Mouse (Mus musculus) MEL (cell line): ENCODE data around the gene Nomo1.

ENCODE experiments used
- BHLHE40 ChIP-seq: IDR thresholded peaks from 2 replicates; pipeline ENCODE4 v1.6.1; 2012; ENCODE audit warnings: low read depth, mild to moderate bottlenecking, inconsistent platforms, low read length, improper control_type of control experiment, borderline replicate concordance
- CTCF ChIP-seq, 3 experiments: IDR thresholded peaks in 2 of 3; conservative IDR thresholded peaks in 1 of 3; 2 replicates each; pipeline ENCODE4 v1.5.1; 2011 to 2012; ENCODE audit warnings: low read length in 3 of 3, low read depth in 2 of 3, mild to moderate bottlenecking in 2 of 3, improper control_type of control experiment in 1 of 3, inconsistent platforms in 1 of 3, mixed read lengths in 1 of 3, moderate library complexity in 1 of 3; ENCODE audit not compliant: control insufficient read depth in 1 of 3, insufficient read depth in 1 of 3, poor library complexity in 1 of 3, severe bottlenecking in 1 of 3
- EP300 ChIP-seq, 2 experiments: IDR thresholded peaks; 2 replicates each; pipeline ENCODE4 v1.6.1; 2011; ENCODE audit warnings: improper control_type of control experiment in 2 of 2, low read length in 2 of 2, low read depth in 1 of 2, mild to moderate bottlenecking in 1 of 2
- GABPA ChIP-seq: IDR thresholded peaks from 2 replicates; pipeline ENCODE4 v1.6.1; 2012; ENCODE audit warnings: low read depth, mild to moderate bottlenecking, inconsistent platforms, low read length, improper control_type of control experiment, moderate library complexity
- HCFC1 ChIP-seq: IDR thresholded peaks from 2 replicates; pipeline ENCODE4 v1.6.1; 2012; ENCODE audit warnings: low read depth, mild to moderate bottlenecking, inconsistent platforms, low read length, improper control_type of control experiment, moderate library complexity
- MAFK ChIP-seq: IDR thresholded peaks from 2 replicates; pipeline ENCODE4 v1.6.1; 2011; ENCODE audit warnings: low read depth, mild to moderate bottlenecking, low read length, improper control_type of control experiment, borderline replicate concordance
- MAX ChIP-seq: IDR thresholded peaks from 2 replicates; pipeline ENCODE4 v1.6.1; 2011; ENCODE audit warnings: low read length, improper control_type of control experiment
- MYC ChIP-seq: IDR thresholded peaks from 2 replicates; pipeline ENCODE4 v1.6.1; 2011; ENCODE audit warnings: low read depth, mild to moderate bottlenecking, low read length, improper control_type of control experiment, moderate library complexity
- POLR2A ChIP-seq, 2 experiments: IDR thresholded peaks; 2 replicates each; pipeline ENCODE4 v1.6.1; 2011 to 2012; ENCODE audit warnings: low read length in 2 of 2, mild to moderate bottlenecking in 2 of 2, control low read depth in 1 of 2, improper control_type of control experiment in 1 of 2, low read depth in 1 of 2, moderate library complexity in 1 of 2; ENCODE audit not compliant: control insufficient read depth in 1 of 2, insufficient read depth in 1 of 2, poor library complexity in 1 of 2
- SIN3A ChIP-seq: IDR thresholded peaks from 2 replicates; pipeline ENCODE4 v1.6.1; 2012; ENCODE audit warnings: low read length, improper control_type of control experiment, inconsistent platforms
- UBTF ChIP-seq: IDR thresholded peaks from 2 replicates; pipeline ENCODE4 v1.6.1; 2012; ENCODE audit warnings: low read depth, mild to moderate bottlenecking, inconsistent platforms, low read length, improper control_type of control experiment, moderate library complexity, borderline replicate concordance; ENCODE audit not compliant: insufficient read depth
- USF1 ChIP-seq: IDR thresholded peaks from 2 replicates; pipeline ENCODE4 v1.6.1; 2014; ENCODE audit warnings: low read depth, mild to moderate bottlenecking, inconsistent platforms, low read length, improper control_type of control experiment, moderate library complexity

DNA sequence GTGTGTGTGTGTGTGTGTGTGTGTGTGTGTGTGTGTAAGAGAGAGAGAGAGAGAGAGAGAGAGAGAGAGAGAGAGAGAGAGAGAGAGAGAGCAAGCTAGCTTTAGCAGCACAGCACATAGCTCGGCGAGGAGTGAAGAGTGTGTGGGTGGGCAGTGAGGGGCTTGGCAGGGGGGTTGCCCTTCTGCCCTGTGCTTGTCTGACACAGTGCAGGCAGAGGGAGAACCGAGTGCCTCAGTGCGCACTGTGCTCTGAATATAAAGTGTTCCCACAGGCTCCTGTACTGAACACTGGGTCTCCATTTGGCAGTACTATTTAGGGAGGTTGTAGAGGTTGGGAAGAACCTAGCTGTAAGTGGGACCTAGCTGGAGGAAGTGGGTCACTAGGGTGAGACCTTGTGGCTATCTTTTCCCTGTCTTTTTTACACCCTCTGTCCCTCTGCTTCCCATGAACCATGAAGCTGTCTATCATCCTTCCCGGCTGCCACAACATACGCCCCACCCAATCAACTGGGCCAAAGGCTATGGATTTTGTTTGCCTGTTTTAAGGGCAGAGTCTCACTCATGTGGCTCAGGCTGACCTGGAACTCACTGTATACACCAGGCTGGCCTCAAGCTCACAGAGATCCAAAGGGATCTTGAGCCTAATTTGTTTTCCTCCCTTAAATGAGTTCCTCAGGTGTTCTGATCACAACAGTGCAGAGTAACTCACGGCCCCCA is 96.1 kb downstream of the Nomo1 start:
- TF ChIP-seq GABPA (no peak), EP300 (IDR thresholded peaks at IDR 0.05; ENCODE audit: low read depth in 1 of 2, low read length in 2 of 2) (no peak), UBTF (no peak), MAFK (no peak), USF1 (no peak), SIN3A (no peak), MYC (no peak), CTCF (IDR thresholded peaks at IDR 0.05 in 2 of 3, conservative IDR thresholded peaks at IDR 0.05 in 1 of 3; ENCODE audit: control insufficient read depth in 1 of 3, insufficient read depth in 1 of 3, low read depth in 2 of 3, low read length in 3 of 3, poor library complexity in 1 of 3, severe bottlenecking in 1 of 3) (no peak), BHLHE40 (no peak), POLR2A (IDR thresholded peaks at IDR 0.05; ENCODE audit: control insufficient read depth in 1 of 2, insufficient read depth in 1 of 2, low read depth in 1 of 2, low read length in 2 of 2, poor library complexity in 1 of 2) (no peak), MAX (no peak), HCFC1 (no peak)
